Mouse (Mus musculus): ENCODE data around the gene Tmem167b. TPM values are rescaled to one million over a fixed set of nuclear protein-coding genes. Genes with fewer than 3 reads are reported as not detected.

Gene Tmem167b
- polyA plus RNA-seq (2012; rRNA removed; ENCODE audit: low replicate concordance) = 1.7 and 2.2 TPM in 2 replicates

GRCm38 (mm10) chr3:108562133-108562730 is at the start of gene Tmem167b:
Gene Tmem167b (minus strand): TSS chr3:108562466.

GRCm38 (mm10) chr3:108590786-108591529 is 28.7 kb upstream of the Tmem167b start, which contains the start of gene Wdr47:
Gene Wdr47 (plus strand): TSS chr3:108591279.

GRCm38 (mm10) chr3:108571443-108572294 is 9.4 kb upstream of the Tmem167b start, which contains the start of gene Taf13:
Gene Taf13 (plus strand): TSS chr3:108571698.

GRCm38 (mm10) chr3:108536517-108537260 is 25.6 kb downstream of the Tmem167b start, which contains the start of gene 5330417C22Rik:
Gene 5330417C22Rik (minus strand): TSS chr3:108536536.

GRCm38 (mm10) chr3:108533951-108534350 is 28.3 kb downstream of the Tmem167b start, which contains the start of gene 1700013F07Rik:
Gene 1700013F07Rik (plus strand): TSS chr3:108534150.

Other genes starting within 250 kb of the Tmem167b start
- gene Mybphl, start 197.6 kb downstream of the Tmem167b start, polyA plus RNA-seq (2012; rRNA removed; ENCODE audit: low replicate concordance) = not detected in 2 replicates
- gene Psrc1, start 178.6 kb downstream of the Tmem167b start, polyA plus RNA-seq (2012; rRNA removed; ENCODE audit: low replicate concordance) = 2.9 and 5.2 TPM in 2 replicates
- 1.1 and 5.9 TPM in 2 replicates for gene Celsr2, start 146.9 kb downstream of the Tmem167b start, polyA plus RNA-seq (2012; rRNA removed; ENCODE audit: low replicate concordance)
- gene Sars, start 117.3 kb downstream of the Tmem167b start, polyA plus RNA-seq (2012; rRNA removed; ENCODE audit: low replicate concordance) = 21.2 and 23.1 TPM in 2 replicates
- not detected in 2 replicates for gene 1700013F07Rik, start 28.3 kb downstream of the Tmem167b start, polyA plus RNA-seq (2012; rRNA removed; ENCODE audit: low replicate concordance)
- gene 5330417C22Rik, start 25.9 kb downstream of the Tmem167b start, polyA plus RNA-seq (2012; rRNA removed; ENCODE audit: low replicate concordance) = 7.8 and 26.5 TPM in 2 replicates
- 0.44 and 1.1 TPM in 2 replicates for gene Taf13, start 9.2 kb upstream of the Tmem167b start, polyA plus RNA-seq (2012; rRNA removed; ENCODE audit: low replicate concordance)
- 0.83 and 1.3 TPM in 2 replicates for gene Wdr47, start 28.8 kb upstream of the Tmem167b start, polyA plus RNA-seq (2012; rRNA removed; ENCODE audit: low replicate concordance)
- 12.5 and 15.3 TPM in 2 replicates for gene Clcc1, start 91.4 kb upstream of the Tmem167b start, polyA plus RNA-seq (2012; rRNA removed; ENCODE audit: low replicate concordance)
- 8.5 and 12.4 TPM in 2 replicates for gene Gpsm2, start 159.8 kb upstream of the Tmem167b start, polyA plus RNA-seq (2012; rRNA removed; ENCODE audit: low replicate concordance)
- not detected in 2 replicates for gene Aknad1, start 177.2 kb upstream of the Tmem167b start, polyA plus RNA-seq (2012; rRNA removed; ENCODE audit: low replicate concordance)